Mouse (Mus musculus) CH12.LX (cell line): ENCODE measurements around the gene Srgap2.

ENCODE experiments used
- CTCF ChIP-seq, 2 experiments: IDR thresholded peaks in 1 of 2; conservative IDR thresholded peaks in 1 of 2; 2 replicates each; pipeline ENCODE4 v1.5.1; 2011 to 2012; ENCODE audit warnings: low read depth in 2 of 2, low read length in 2 of 2, improper control_type of control experiment in 1 of 2, inconsistent platforms in 1 of 2, mild to moderate bottlenecking in 1 of 2, moderate library complexity in 1 of 2
- EP300 ChIP-seq: IDR thresholded peaks from 2 replicates; pipeline ENCODE4 v1.6.1; 2011; ENCODE audit warnings: low read length, improper control_type of control experiment
- MAFK ChIP-seq: IDR thresholded peaks from 2 replicates; pipeline ENCODE4 v1.6.1; 2011; ENCODE audit warnings: low read length, improper control_type of control experiment; ENCODE audit not compliant: insufficient replicate concordance
- SIN3A ChIP-seq: IDR thresholded peaks from 2 replicates; pipeline ENCODE4 v1.6.1; 2012; ENCODE audit warnings: low read length, improper control_type of control experiment, inconsistent platforms
- SMC3 ChIP-seq: IDR thresholded peaks from 2 replicates; pipeline ENCODE4 v1.6.1; 2011; ENCODE audit warnings: low read depth, low read length, improper control_type of control experiment

- no peak for TF ChIP-seq EP300
- no peak for TF ChIP-seq MAFK
- TF ChIP-seq CTCF (conservative IDR thresholded peaks at IDR 0.05 in 1 of 2, IDR thresholded peaks at IDR 0.05 in 1 of 2; ENCODE audit: low read depth in 2 of 2, low read length in 2 of 2) = no peak
- TF ChIP-seq SMC3 = no peak
- TF ChIP-seq SIN3A = no peak
Observed at GRCm38 (mm10) chr1:131345422-131346419, 181.4 kb downstream of the Srgap2 start.
